Mouse (Mus musculus): ENCODE measurements at regions not wholly inside any gene's neighbourhood (a gene's known extent, or its start where the extent isn't known, plus 50 kb on each side); places are given as distances from the start of the nearest gene placed in this dataset.

- no peak for TF ChIP-seq ZC3H11A (IDR thresholded peaks at IDR 0.05; ENCODE audit: low read depth, low read length)
- no peak for TF ChIP-seq POLR2A (IDR thresholded peaks at IDR 0.05; ENCODE audit: control insufficient read depth in 1 of 2, insufficient read depth in 1 of 2, low read depth in 1 of 2, low read length in 2 of 2, poor library complexity in 1 of 2)
- TF ChIP-seq SMC3 (IDR thresholded peaks at IDR 0.05; ENCODE audit: low read depth, low read length), result no peak
- TF ChIP-seq CTCF (IDR thresholded peaks at IDR 0.05 in 2 of 3, conservative IDR thresholded peaks at IDR 0.05 in 1 of 3; ENCODE audit: control insufficient read depth in 1 of 3, insufficient read depth in 1 of 3, low read depth in 2 of 3, low read length in 3 of 3, poor library complexity in 1 of 3, severe bottlenecking in 1 of 3), result no peak
- TF ChIP-seq BHLHE40 (IDR thresholded peaks at IDR 0.05; ENCODE audit: borderline replicate concordance, low read depth, low read length), result no peak
- TF ChIP-seq EP300 (IDR thresholded peaks at IDR 0.05; ENCODE audit: low read depth in 1 of 2, low read length in 2 of 2), result no peak
- no peak for TF ChIP-seq ELF1 (IDR thresholded peaks at IDR 0.05; ENCODE audit: low read depth, low read length)
- TF ChIP-seq MAZ (IDR thresholded peaks at IDR 0.05; ENCODE audit: low read depth, low read length), result no peak
- TF ChIP-seq KAT2A (conservative IDR thresholded peaks at IDR 0.05; ENCODE audit: low read depth, low read length), result no peak
- TF ChIP-seq ZMIZ1 (IDR thresholded peaks at IDR 0.05; ENCODE audit: low read depth, low read length), result no peak
Observed at GRCm38 (mm10) chr14:124775402-124775801, 98.5 kb upstream of the Fgf14 start.

Data from MEL (cell line).